Mouse (Mus musculus): ENCODE measurements around the gene Nptn. TPM values are rescaled to one million over a fixed set of nuclear protein-coding genes. Genes with fewer than 3 reads are reported as not detected.

Gene Nptn
- total and polyA plus RNA-seq, 2 experiments from 2014 or later = 236 to 298 TPM

- H3K4me3 ChIP-seq (ENCODE audit: low read depth, low read length) = no peak overlapping the region
- 0 out of 2 replicates have a peak, but pooled peaks cover 9% of the 10 kb centered on the region for H3K36me3 ChIP-seq (ENCODE audit: insufficient read depth)
- H3K27ac ChIP-seq (ENCODE audit: low read depth, low read length) = no peak overlapping the region
- H3K4me2 ChIP-seq (ENCODE audit: low read depth) = no peak overlapping the region
- 94% methylated on average over 6 of the region's 6 CpGs for WGBS
- H3K27me3 ChIP-seq (ENCODE audit: insufficient read depth, low read length) = no peaks in the 10 kb centered on the region
- ATAC-seq = no peak
- H3K4me1 ChIP-seq (ENCODE audit: insufficient read depth) = no peaks in the 10 kb centered on the region
- DNase-seq = no peak
- no peak overlapping the region for H3K9ac ChIP-seq
- H3K9me3 ChIP-seq (ENCODE audit: low read length) = no peaks in the 10 kb centered on the region
- TF ChIP-seq CTCF (IDR thresholded peaks at IDR 0.05; ENCODE audit: low read depth) = no peak
These were observed 87.8 kb downstream of the Nptn start for GRCm38 (mm10) chr9:58669819-58670218.

- no peaks in the 10 kb centered on the region for H3K4me1 ChIP-seq (ENCODE audit: insufficient read depth)
- H3K36me3 ChIP-seq (ENCODE audit: insufficient read depth) = no peaks in the 10 kb centered on the region
- H3K9me3 ChIP-seq (ENCODE audit: low read length) = no peaks in the 10 kb centered on the region
- no peak for TF ChIP-seq CTCF (IDR thresholded peaks at IDR 0.05; ENCODE audit: low read depth)
- H3K9ac ChIP-seq = no peak overlapping the region
- no peak for ATAC-seq
- H3K4me3 ChIP-seq (ENCODE audit: low read depth, low read length) = no peak overlapping the region
- DNase-seq = no peak
- no peak overlapping the region for H3K4me2 ChIP-seq (ENCODE audit: low read depth)
- H3K27ac ChIP-seq (ENCODE audit: low read depth, low read length) = no peak overlapping the region
- WGBS = 54% methylated on average over 4 of the region's 4 CpGs
- H3K27me3 ChIP-seq (ENCODE audit: insufficient read depth, low read length) = no peaks in the 10 kb centered on the region
These were observed 90.4 kb downstream of the Nptn start for GRCm38 (mm10) chr9:58672474-58672873.

GRCm38 (mm10) chr9:58674736-58675135, 92.7 kb downstream of the Nptn start:
- Histone ChIP-seq H3K4me3 (ENCODE audit: low read depth, low read length) (no peak overlapping the region), H3K4me1 (ENCODE audit: insufficient read depth) (no peaks in the 10 kb centered on the region), H3K4me2 (ENCODE audit: low read depth) (no peak overlapping the region), H3K36me3 (ENCODE audit: insufficient read depth) (no peaks in the 10 kb centered on the region), H3K9ac (no peak overlapping the region), H3K9me3 (ENCODE audit: low read length) (no peaks in the 10 kb centered on the region), H3K27ac (ENCODE audit: low read depth, low read length) (no peak overlapping the region), H3K27me3 (ENCODE audit: insufficient read depth, low read length) (no peaks in the 10 kb centered on the region)
- ATAC-seq (no peak), DNase-seq (no peak)
- TF ChIP-seq CTCF (IDR thresholded peaks at IDR 0.05; ENCODE audit: low read depth) = no peak
- WGBS = 73% methylated on average over 11 of the region's 11 CpGs

- Histone ChIP-seq H3K4me1 (ENCODE audit: insufficient read depth) (no peaks in the 10 kb centered on the region), H3K9me3 (ENCODE audit: low read length) (no peaks in the 10 kb centered on the region), H3K27me3 (ENCODE audit: insufficient read depth, low read length) (no peaks in the 10 kb centered on the region), H3K36me3 (ENCODE audit: insufficient read depth) (no peaks in the 10 kb centered on the region), H3K4me2 (ENCODE audit: low read depth) (no peak overlapping the region), H3K4me3 (ENCODE audit: low read depth, low read length) (no peak overlapping the region), H3K9ac (no peak overlapping the region), H3K27ac (ENCODE audit: low read depth, low read length) (no peak overlapping the region)
- WGBS = 65% methylated on average over 6 of the region's 6 CpGs
- no peak for TF ChIP-seq CTCF (IDR thresholded peaks at IDR 0.05; ENCODE audit: low read depth)
- DNase-seq (no peak), ATAC-seq (no peak)
These were observed 93.3 kb downstream of the Nptn start for GRCm38 (mm10) chr9:58675371-58675770.

- WGBS = 71% methylated on average over 2 of the region's 2 CpGs
- DNase-seq = no peak
- no peak for TF ChIP-seq CTCF (IDR thresholded peaks at IDR 0.05; ENCODE audit: low read depth)
- H3K9ac ChIP-seq = no peak overlapping the region
- no peaks in the 10 kb centered on the region for H3K4me1 ChIP-seq (ENCODE audit: insufficient read depth)
- no peak overlapping the region for H3K4me3 ChIP-seq (ENCODE audit: low read depth, low read length)
- H3K4me2 ChIP-seq (ENCODE audit: low read depth) = no peak overlapping the region
- no peaks in the 10 kb centered on the region for H3K9me3 ChIP-seq (ENCODE audit: low read length)
- H3K36me3 ChIP-seq (ENCODE audit: insufficient read depth) = no peaks in the 10 kb centered on the region
- ATAC-seq = no peak
- no peak overlapping the region for H3K27ac ChIP-seq (ENCODE audit: low read depth, low read length)
- no peaks in the 10 kb centered on the region for H3K27me3 ChIP-seq (ENCODE audit: insufficient read depth, low read length)
These were observed 99.4 kb downstream of the Nptn start for GRCm38 (mm10) chr9:58681411-58681810.

GRCm38 (mm10) chr9:58682106-58682505, 100.1 kb downstream of the Nptn start:
- Histone ChIP-seq H3K9ac (no peak overlapping the region), H3K27me3 (ENCODE audit: insufficient read depth, low read length) (no peaks in the 10 kb centered on the region), H3K4me1 (ENCODE audit: insufficient read depth) (no peaks in the 10 kb centered on the region), H3K9me3 (ENCODE audit: low read length) (no peaks in the 10 kb centered on the region), H3K4me2 (ENCODE audit: low read depth) (no peak overlapping the region), H3K4me3 (ENCODE audit: low read depth, low read length) (no peak overlapping the region), H3K36me3 (ENCODE audit: insufficient read depth) (no peaks in the 10 kb centered on the region), H3K27ac (ENCODE audit: low read depth, low read length) (no peak overlapping the region)
- TF ChIP-seq CTCF (IDR thresholded peaks at IDR 0.05; ENCODE audit: low read depth) = no peak
- DNase-seq (no peak), ATAC-seq (no peak)
- WGBS = 44% methylated on average over 6 of the region's 6 CpGs

GRCm38 (mm10) chr9:58683372-58683771, 101.3 kb downstream of the Nptn start:
- H3K4me3 ChIP-seq (ENCODE audit: low read depth, low read length) = no peak overlapping the region
- H3K27me3 ChIP-seq (ENCODE audit: insufficient read depth, low read length) = no peaks in the 10 kb centered on the region
- H3K27ac ChIP-seq (ENCODE audit: low read depth, low read length) = no peak overlapping the region
- no peaks in the 10 kb centered on the region for H3K9me3 ChIP-seq (ENCODE audit: low read length)
- H3K9ac ChIP-seq = no peak overlapping the region
- no peak for ATAC-seq
- no peak overlapping the region for H3K4me2 ChIP-seq (ENCODE audit: low read depth)
- WGBS = 35% methylated on average over 6 of the region's 6 CpGs
- no peak for DNase-seq
- TF ChIP-seq CTCF (IDR thresholded peaks at IDR 0.05; ENCODE audit: low read depth) = no peak
- no peaks in the 10 kb centered on the region for H3K4me1 ChIP-seq (ENCODE audit: insufficient read depth)
- H3K36me3 ChIP-seq (ENCODE audit: insufficient read depth) = no peaks in the 10 kb centered on the region

- no peaks in the 10 kb centered on the region for H3K4me1 ChIP-seq (ENCODE audit: insufficient read depth)
- 88% methylated on average over 10 of the region's 10 CpGs for WGBS
- DNase-seq = no peak
These were observed 103.2 kb downstream of the Nptn start for GRCm38 (mm10) chr9:58685290-58685689.

More at GRCm38 (mm10) chr9:58685290-58685689, 103.2 kb downstream of the Nptn start:
- no peak for ATAC-seq
- H3K27me3 ChIP-seq (ENCODE audit: insufficient read depth, low read length) = no peaks in the 10 kb centered on the region
- H3K9me3 ChIP-seq (ENCODE audit: low read length) = no peaks in the 10 kb centered on the region
- H3K9ac ChIP-seq = no peak overlapping the region
- no peak for TF ChIP-seq CTCF (IDR thresholded peaks at IDR 0.05; ENCODE audit: low read depth)
- H3K27ac ChIP-seq (ENCODE audit: low read depth, low read length) = no peak overlapping the region
- H3K4me3 ChIP-seq (ENCODE audit: low read depth, low read length) = no peak overlapping the region
- no peak overlapping the region for H3K4me2 ChIP-seq (ENCODE audit: low read depth)
- no peaks in the 10 kb centered on the region for H3K36me3 ChIP-seq (ENCODE audit: insufficient read depth)

All from forebrain, postnatal 0 days (tissue).